Mouse (Mus musculus) lung, embryonic 15.5 days (tissue): Measurements from ENCODE around the gene St8sia6. TPM values are rescaled to one million over a fixed set of nuclear protein-coding genes. Genes with fewer than 3 reads are reported as not detected.

Experiments
- ATAC-seq: fragments of 200-750 bp; cut with Nextera tagmentation; 2 replicates; pipeline ENCODE4 v1.8.0; 2017; ENCODE audit warnings: moderate number of reproducible peaks, borderline replicate concordance; ENCODE audit not compliant: low FRiP score, low TSS enrichment; ENCODE audit errors: extremely low read depth
- H3K27ac ChIP-seq: fragments of 300-500 bp; sonication (generic); 2 replicates; pipeline ENCODE4 v1.5.1; 2015; ENCODE audit warnings: moderate library complexity, mild to moderate bottlenecking, inconsistent platforms
- H3K27me3 ChIP-seq: fragments of 300-500 bp; sonication (generic); 2 replicates; pipeline ENCODE4 v1.6.1; 2015; ENCODE audit warnings: inconsistent platforms
- H3K36me3 ChIP-seq: fragments of 300-500 bp; sonication (generic); 2 replicates; pipeline ENCODE4 v1.6.1; 2015; ENCODE audit warnings: inconsistent platforms
- H3K4me1 ChIP-seq: fragments of 300-500 bp; sonication (generic); 2 replicates; pipeline ENCODE4 v1.6.1; 2015; ENCODE audit warnings: inconsistent platforms
- H3K4me2 ChIP-seq: fragments of 300-500 bp; sonication (generic); 2 replicates; pipeline ENCODE4 v1.6.1; 2015; ENCODE audit warnings: inconsistent platforms, mild to moderate bottlenecking, moderate library complexity
- H3K4me3 ChIP-seq: fragments of 300-500 bp; sonication (generic); 2 replicates; pipeline ENCODE4 v1.5.1; 2015; ENCODE audit warnings: mild to moderate bottlenecking, inconsistent platforms
- H3K9ac ChIP-seq: fragments of 300-500 bp; sonication (generic); 2 replicates; pipeline ENCODE4 v1.6.1; 2015; ENCODE audit warnings: inconsistent platforms
- H3K9me3 ChIP-seq: fragments of 300-500 bp; sonication (generic); 2 replicates; pipeline ENCODE4 v1.6.1; 2016; ENCODE audit warnings: inconsistent platforms
- WGBS: fragments of 180-500 bp; shearing (Covaris S2); methylation state at CpG from one replicate; pipeline ENCODE4 v1.1.7; 2015; 5-methylcytosine and 5-hydroxymethylcytosine counted together
- polyA plus RNA-seq: library from polyadenylated mRNA; unstranded; fragments of >200 nt; fragmentation: Nextera tagmentation; extraction: Ambion mirVana; gene quantifications from 2 replicates; pipeline ENCODE4 v1.2.1, GENCODE M21; 2015

St8sia6 gene
- polyA plus RNA-seq, 1 experiment from 2014 or later: 2.9 TPM

DNA sequence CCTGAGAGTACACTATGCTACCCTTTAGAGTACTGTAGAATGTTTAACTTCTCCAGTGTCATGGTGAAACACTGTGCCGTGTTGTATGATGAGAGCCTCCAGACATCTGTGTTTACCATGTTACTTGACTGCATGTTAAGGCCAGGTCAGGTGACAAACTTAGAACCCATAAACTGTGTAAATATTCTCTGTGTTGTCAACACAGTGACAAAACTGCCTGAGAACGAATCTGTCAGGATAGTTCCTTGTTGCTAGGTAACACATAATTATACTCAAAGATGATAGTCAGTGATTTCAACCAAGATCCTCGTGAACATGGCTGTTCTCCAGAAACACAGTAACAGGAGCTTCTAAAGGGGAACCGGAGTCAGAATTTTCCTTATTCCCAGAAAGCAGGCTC lies 38.1 kb downstream of the St8sia6 start:
- no peak overlapping the region for H3K4me2 ChIP-seq
- H3K4me1 ChIP-seq: no peaks in the 10 kb centered on the region
- WGBS: 52% methylated on average over 4 of the region's 4 CpGs
- no peak overlapping the region for H3K27ac ChIP-seq
- H3K27me3 ChIP-seq: no peaks in the 10 kb centered on the region
- no peak for ATAC-seq
- H3K9me3 ChIP-seq: no peaks in the 10 kb centered on the region
- no peaks in the 10 kb centered on the region for H3K36me3 ChIP-seq
- H3K4me3 ChIP-seq: no peak overlapping the region
- H3K9ac ChIP-seq: no peak overlapping the region

DNA sequence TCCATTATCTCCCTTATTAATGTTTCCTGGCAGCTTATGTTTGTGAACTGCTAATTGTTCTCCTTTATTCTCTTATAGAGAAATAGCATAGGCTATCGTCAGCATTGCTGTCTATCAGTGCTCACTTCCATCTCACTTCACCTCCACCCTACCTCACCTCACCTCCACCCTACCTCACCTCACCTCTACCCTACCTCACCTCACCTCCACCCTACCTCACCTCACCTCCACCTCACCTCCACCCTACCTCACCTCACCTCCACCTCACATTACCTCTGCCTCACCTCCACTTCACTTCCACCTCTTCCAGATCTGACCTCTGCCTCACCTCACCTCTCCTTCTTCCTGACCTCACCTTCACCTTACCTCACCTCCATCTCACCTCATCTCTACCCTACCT lies 42.2 kb downstream of the St8sia6 start:
- H3K9ac ChIP-seq: no peak overlapping the region
- H3K27me3 ChIP-seq: no peaks in the 10 kb centered on the region
- no peaks in the 10 kb centered on the region for H3K36me3 ChIP-seq
- no peak for ATAC-seq
- 76% methylated on average over 1 of the region's 1 CpGs for WGBS
- no peak overlapping the region for H3K4me3 ChIP-seq
- no peak overlapping the region for H3K4me2 ChIP-seq
- H3K4me1 ChIP-seq: no peaks in the 10 kb centered on the region
- H3K9me3 ChIP-seq: no peaks in the 10 kb centered on the region
- no peak overlapping the region for H3K27ac ChIP-seq

DNA sequence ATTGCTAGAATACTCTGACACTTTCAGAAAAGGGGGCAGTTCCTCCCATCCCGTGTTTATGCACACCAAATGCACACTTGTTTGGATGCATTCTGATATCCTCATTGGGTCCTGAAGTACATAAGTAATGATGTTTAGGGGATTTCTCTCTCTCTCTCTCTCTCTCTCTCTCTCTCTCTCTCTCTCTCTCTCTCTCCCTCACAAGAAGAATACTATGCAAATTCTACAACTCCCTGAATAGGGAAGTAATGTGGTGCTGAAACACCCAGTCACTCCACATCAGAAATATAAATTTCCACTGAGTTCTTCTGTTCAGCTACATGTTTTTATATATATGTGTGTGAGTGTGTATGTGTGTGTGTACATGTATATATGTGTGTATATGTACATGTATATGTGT lies 43.1 kb downstream of the St8sia6 start:
- no peak overlapping the region for H3K27ac ChIP-seq
- 47% methylated on average over 1 of the region's 1 CpGs for WGBS

DNA sequence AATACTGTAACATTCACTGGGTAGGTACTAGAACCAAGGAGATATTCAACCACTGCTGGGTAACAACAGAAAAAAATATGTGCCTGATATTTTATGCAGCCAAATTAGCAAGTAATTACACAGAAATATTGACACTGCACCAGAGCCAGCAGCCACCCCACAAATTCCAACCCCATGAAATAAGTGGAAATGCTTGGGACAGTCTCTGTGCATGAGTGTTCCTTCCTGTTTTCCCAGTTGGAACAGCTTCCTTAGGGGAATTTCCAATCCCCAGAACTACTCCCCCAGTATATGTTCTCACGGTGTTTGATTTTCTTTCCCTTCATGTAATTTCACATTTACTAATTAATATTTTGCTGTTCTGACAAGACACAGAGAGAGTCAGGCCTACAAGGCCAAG lies 43.8 kb downstream of the St8sia6 start:
- 47% methylated on average over 1 of the region's 1 CpGs for WGBS
- no peak overlapping the region for H3K27ac ChIP-seq
- H3K9ac ChIP-seq: no peak overlapping the region
- H3K4me1 ChIP-seq: no peaks in the 10 kb centered on the region
- no peaks in the 10 kb centered on the region for H3K27me3 ChIP-seq
- ATAC-seq: no peak
- no peaks in the 10 kb centered on the region for H3K9me3 ChIP-seq
- H3K4me2 ChIP-seq: no peak overlapping the region
- H3K36me3 ChIP-seq: no peaks in the 10 kb centered on the region
- no peak overlapping the region for H3K4me3 ChIP-seq

More for the DNA sequence above, 43.1 kb downstream of the St8sia6 start:
- Histone ChIP-seq H3K4me2 (no peak overlapping the region), H3K9me3 (no peaks in the 10 kb centered on the region), H3K4me3 (no peak overlapping the region), H3K9ac (no peak overlapping the region), H3K27me3 (no peaks in the 10 kb centered on the region), H3K36me3 (no peaks in the 10 kb centered on the region), H3K4me1 (no peaks in the 10 kb centered on the region)
- ATAC-seq: no peak

DNA sequence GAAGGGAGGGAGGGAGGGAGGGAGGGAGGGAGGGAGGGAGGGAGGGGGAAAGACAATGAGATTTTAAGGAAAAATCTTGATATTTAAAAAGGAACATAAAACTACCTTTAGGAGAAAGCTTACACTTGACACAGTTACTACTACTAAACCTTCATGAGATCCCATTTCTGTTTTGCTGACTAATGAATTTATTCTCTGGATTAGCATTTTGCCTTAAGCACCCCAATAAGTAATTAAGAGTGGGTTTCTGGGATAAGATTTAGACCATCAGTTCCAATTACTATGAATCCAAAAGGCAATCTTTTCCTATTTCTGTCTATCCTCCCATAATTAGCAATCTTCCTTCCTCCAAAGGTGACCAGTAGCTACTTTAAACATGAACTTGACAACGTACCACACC lies 44.7 kb downstream of the St8sia6 start:
- no peaks in the 10 kb centered on the region for H3K36me3 ChIP-seq
- H3K27me3 ChIP-seq: no peaks in the 10 kb centered on the region
- no peak overlapping the region for H3K27ac ChIP-seq
- 79% methylated on average over 1 of the region's 1 CpGs for WGBS
- no peaks in the 10 kb centered on the region for H3K9me3 ChIP-seq
- H3K4me2 ChIP-seq: no peak overlapping the region
- no peak for ATAC-seq
- H3K9ac ChIP-seq: no peak overlapping the region
- no peak overlapping the region for H3K4me3 ChIP-seq
- H3K4me1 ChIP-seq: no peaks in the 10 kb centered on the region

DNA sequence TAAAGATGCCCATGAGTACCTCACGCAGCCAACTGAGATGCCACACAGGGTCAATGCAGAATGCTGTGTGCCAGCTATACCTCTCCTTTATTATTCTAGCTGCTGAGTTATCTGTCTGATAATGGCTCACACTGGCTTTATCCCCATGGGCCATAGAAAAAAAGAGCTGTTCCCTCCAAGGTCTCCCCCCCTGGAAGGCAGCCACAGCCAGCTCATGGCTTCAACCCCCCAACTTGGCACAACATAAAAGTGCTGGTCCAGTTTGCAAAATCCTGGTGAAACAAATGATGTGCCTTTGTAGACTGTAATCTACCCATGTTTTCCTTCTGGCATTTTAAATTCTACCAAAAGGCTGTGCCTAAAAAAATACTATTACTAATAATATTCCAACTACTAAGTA lies 46.3 kb downstream of the St8sia6 start:
- Histone ChIP-seq H3K4me3 (no peak overlapping the region), H3K36me3 (no peaks in the 10 kb centered on the region), H3K9me3 (no peaks in the 10 kb centered on the region), H3K27ac (no peak overlapping the region), H3K27me3 (no peaks in the 10 kb centered on the region), H3K9ac (no peak overlapping the region), H3K4me1 (no peaks in the 10 kb centered on the region), H3K4me2 (no peak overlapping the region)
- ATAC-seq: no peak
- 94% methylated on average over 1 of the region's 1 CpGs for WGBS

DNA sequence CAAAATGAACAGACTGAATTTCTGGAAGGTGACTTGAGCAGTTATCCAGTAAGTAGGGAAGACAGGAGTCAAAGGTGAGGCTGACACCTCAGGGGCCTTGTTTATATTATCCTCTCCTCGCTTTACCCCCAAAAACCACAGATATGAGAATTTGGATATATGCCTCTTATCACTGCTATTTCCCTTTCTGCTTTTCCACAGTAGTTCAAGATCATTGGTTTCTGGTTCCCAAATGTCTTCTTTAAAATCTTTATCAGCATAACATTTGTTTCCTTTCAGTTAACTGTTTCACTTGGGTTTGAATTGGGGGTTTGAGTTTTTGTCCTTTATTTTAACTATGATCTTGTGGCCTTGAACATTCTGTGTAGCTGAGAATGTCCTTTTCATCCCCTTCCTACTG lies 47.8 kb downstream of the St8sia6 start:
- no peaks in the 10 kb centered on the region for H3K4me1 ChIP-seq
- WGBS: 48% methylated on average over 1 of the region's 1 CpGs
- H3K36me3 ChIP-seq: no peaks in the 10 kb centered on the region
- no peaks in the 10 kb centered on the region for H3K27me3 ChIP-seq
- H3K27ac ChIP-seq: no peak overlapping the region
- no peak overlapping the region for H3K4me2 ChIP-seq
- H3K9me3 ChIP-seq: no peaks in the 10 kb centered on the region
- ATAC-seq: no peak
- no peak overlapping the region for H3K4me3 ChIP-seq
- H3K9ac ChIP-seq: no peak overlapping the region

DNA sequence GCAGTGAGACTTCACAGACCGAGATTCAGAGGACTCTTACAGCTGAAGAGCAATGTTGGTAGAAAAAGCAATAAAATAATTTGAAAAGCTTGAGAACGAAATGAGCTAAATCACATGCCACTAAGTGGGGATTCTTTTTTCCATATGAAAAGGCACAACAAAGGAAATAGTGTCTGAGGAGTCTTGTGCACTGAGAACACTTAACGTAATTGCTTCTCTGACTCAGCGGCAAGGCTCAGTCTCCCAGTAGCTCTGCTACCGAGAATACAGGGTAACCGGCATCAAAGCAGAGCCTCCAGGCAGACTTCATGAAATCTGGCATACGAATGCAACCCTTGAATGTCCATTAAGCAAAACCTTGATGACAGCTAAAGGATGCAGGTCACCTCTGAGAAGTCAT lies 55.2 kb downstream of the St8sia6 start:
- Histone ChIP-seq H3K9me3 (no peaks in the 10 kb centered on the region), H3K27ac (no peak overlapping the region), H3K9ac (no peak overlapping the region), H3K36me3 (no peaks in the 10 kb centered on the region), H3K4me1 (no peaks in the 10 kb centered on the region), H3K4me2 (no peak overlapping the region), H3K4me3 (no peak overlapping the region), H3K27me3 (no peaks in the 10 kb centered on the region)
- 66% methylated on average over 7 of the region's 7 CpGs for WGBS
- ATAC-seq: no peak

DNA sequence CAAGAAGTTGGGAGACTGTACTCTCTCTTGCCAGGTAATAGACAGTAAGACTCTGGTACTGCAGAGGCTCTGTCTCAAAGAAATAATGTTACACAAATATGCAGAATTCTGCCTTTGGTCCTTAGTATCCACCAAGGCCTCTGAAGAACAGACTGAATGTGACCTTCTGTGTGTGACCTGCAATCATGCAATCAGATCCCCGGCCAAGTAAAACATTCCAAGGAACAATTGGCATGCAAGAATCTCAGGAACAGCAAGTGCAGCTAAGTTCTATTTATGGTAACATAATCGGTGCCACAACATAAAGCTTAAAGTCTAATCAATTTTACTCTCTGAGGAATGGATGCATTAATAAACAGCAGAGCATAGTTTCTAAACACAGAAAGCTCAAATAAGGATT lies 66.0 kb downstream of the St8sia6 start:
- H3K9ac ChIP-seq: no peak overlapping the region
- H3K27me3 ChIP-seq: no peaks in the 10 kb centered on the region
- H3K27ac ChIP-seq: no peak overlapping the region
- no peaks in the 10 kb centered on the region for H3K36me3 ChIP-seq
- no peaks in the 10 kb centered on the region for H3K9me3 ChIP-seq
- no peaks in the 10 kb centered on the region for H3K4me1 ChIP-seq
- H3K4me3 ChIP-seq: no peak overlapping the region
- whole genome bisulfite sequencing: 30% methylated on average over 2 of the region's 2 CpGs
- no peak overlapping the region for H3K4me2 ChIP-seq
- ATAC-seq: no peak

DNA sequence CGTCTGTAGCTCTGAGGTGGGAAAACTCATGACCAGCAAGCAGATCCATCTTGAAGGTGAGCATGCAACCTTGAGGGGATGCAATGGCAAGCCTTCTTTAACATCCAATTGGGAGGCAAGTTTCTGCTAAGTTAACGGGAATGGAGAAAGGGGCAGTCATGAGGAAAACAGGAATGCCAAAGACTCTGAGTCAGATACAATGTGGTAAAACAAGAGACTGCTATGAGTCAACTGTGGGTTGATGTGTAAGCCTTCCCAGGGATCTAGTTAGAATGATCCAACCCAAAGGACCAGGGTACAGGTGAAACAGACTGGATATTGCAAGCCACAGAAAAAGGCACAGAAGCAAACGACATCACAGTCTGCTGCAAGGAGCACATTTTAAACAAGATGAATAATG lies 68.3 kb downstream of the St8sia6 start:
- no peaks in the 10 kb centered on the region for H3K27me3 ChIP-seq
- no peak overlapping the region for H3K9ac ChIP-seq
- WGBS: 62% methylated on average over 3 of the region's 3 CpGs
- no peak overlapping the region for H3K4me2 ChIP-seq
- no peak overlapping the region for H3K27ac ChIP-seq
- no peaks in the 10 kb centered on the region for H3K9me3 ChIP-seq
- H3K4me1 ChIP-seq: no peaks in the 10 kb centered on the region
- ATAC-seq: no peak
- H3K4me3 ChIP-seq: no peak overlapping the region
- no peaks in the 10 kb centered on the region for H3K36me3 ChIP-seq

DNA sequence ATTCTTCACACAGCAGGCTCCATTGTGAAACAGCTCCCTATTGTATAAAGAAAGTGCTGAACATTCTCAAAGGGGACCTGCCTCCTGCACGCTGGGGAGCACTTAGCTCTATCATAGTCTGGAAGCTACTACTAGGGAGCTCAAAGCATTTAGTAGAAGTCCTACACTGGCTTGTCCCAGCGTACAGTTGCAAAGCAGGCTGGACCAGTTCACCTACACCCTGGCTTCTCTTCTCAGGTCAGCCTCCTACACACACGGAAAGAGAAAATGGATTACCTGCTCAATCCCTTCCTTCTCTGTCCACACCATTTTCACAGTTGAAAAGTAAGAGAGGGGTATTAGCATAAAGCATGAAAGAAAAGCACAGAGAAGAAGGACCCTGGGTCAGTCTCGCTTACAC lies 71.6 kb downstream of the St8sia6 start:
- WGBS: 52% methylated on average over 4 of the region's 4 CpGs
- H3K36me3 ChIP-seq: no peaks in the 10 kb centered on the region
- ATAC-seq: no peak
- H3K9me3 ChIP-seq: no peaks in the 10 kb centered on the region
- no peak overlapping the region for H3K27ac ChIP-seq
- no peak overlapping the region for H3K9ac ChIP-seq
- no peak overlapping the region for H3K4me3 ChIP-seq
- no peaks in the 10 kb centered on the region for H3K4me1 ChIP-seq
- no peak overlapping the region for H3K4me2 ChIP-seq
- no peaks in the 10 kb centered on the region for H3K27me3 ChIP-seq

DNA sequence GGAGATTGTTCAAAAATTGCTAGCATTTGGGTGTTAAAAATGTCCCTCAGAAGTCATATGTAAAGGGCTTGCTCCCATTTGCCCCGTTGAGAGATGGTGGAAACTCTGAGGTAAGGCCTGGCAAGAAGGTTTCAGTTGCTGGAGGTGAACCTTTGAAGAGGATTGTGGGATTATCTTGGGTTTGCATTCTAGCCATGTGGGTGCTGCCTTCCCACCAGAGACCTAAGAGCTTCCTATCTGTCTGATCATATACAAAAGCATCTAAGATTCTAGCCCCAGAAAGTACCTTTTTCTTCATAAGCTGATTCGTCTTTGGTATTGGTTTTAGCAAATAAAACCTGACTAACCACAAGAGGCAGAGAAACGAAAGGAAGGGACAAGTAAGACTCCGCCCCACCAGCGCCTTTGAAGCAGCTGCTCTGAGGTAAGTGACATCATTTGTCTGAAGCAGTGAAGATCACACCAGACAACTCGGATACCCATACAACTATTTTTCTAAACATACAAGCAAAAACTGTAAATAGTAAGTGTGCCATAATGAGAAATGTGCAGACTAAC lies 75.2 kb downstream of the St8sia6 start:
- Histone ChIP-seq H3K4me1 (no peaks in the 10 kb centered on the region), H3K27me3 (no peaks in the 10 kb centered on the region), H3K9me3 (no peaks in the 10 kb centered on the region), H3K9ac (no peak overlapping the region), H3K27ac (no peak overlapping the region), H3K36me3 (no peaks in the 10 kb centered on the region), H3K4me2 (no peak overlapping the region), H3K4me3 (no peak overlapping the region)
- WGBS: 68% methylated on average over 6 of the region's 6 CpGs
- ATAC-seq: no peak

DNA sequence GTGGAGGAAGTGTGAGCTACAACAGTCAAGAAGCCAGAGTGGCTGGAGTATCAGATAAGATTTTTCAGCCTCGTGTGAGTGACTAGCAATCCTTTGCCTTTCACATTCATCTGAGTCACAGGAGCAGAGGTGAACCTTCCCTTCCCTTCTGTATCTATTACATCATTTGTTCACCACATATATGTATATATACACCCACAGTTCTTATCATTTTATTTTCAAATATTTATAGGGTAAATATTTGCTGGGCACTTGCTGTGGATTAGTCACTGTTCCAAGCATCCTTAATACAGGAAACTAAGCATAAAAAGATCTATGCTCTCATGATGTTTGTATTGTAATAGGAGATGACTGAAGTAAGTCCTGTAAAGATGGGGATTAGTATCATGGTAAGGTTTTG lies 85.1 kb downstream of the St8sia6 start:
- H3K4me1 ChIP-seq: no peaks in the 10 kb centered on the region
- H3K27ac ChIP-seq: no peak overlapping the region
- H3K9ac ChIP-seq: no peak overlapping the region
- H3K27me3 ChIP-seq: no peaks in the 10 kb centered on the region
- 3% methylated on average over 1 of the region's 1 CpGs for WGBS
- no peaks in the 10 kb centered on the region for H3K9me3 ChIP-seq
- H3K36me3 ChIP-seq: no peaks in the 10 kb centered on the region
- no peak overlapping the region for H3K4me2 ChIP-seq
- ATAC-seq: no peak
- H3K4me3 ChIP-seq: no peak overlapping the region
